Mouse (Mus musculus): ENCODE results near the gene Cxxc4. TPM values are rescaled to one million over a fixed set of nuclear protein-coding genes. Genes with fewer than 3 reads are reported as not detected.

The Cxxc4 gene
- 16.9 TPM for polyA plus RNA-seq (2015; fragmentation: Illumina TruSeq; extraction: RNeasy Lipid Tissue Mini Kit (QIAGEN cat#74804); ENCODE audit: low read depth, low replicate concordance)

DNA sequence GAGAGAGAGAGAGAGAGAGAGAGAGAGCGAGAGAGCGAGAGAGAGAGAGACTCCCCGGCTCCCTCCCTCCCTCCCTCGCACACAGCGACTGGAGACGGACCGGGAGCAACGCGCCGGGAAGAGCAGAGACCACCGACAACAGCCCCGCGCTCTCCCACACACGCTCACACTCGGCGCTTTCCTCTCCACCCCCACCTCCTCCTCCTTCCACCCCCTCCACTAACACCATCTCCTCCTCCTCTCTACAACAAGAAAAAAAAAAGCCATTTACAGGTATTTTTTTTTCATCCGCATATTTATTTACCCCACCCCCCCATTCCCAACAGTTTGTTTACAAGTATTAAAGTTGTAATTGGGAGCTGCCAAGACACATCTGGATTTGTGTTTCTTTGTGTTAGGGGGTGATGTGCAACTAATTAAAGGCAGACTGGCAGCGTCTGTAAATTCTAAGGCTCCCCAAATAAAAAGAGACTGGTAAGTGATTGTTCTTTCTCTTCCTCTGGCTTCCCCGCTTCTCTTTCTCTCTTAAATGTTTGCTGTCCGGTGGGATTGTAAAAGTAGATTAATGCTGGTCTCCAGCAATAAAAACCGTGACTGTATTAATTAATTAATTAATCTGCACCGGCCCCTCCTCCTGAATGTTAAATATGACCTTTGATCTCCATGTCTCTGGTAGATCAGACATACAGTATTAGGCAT is at the start of gene Cxxc4:
TSS of gene Cxxc4 (plus strand) at position 71 of the 699 bp plus-strand sequence.

